Mouse (Mus musculus) heart, embryonic 16.5 days (tissue): ENCODE measurements around the gene Insrr. TPM values are rescaled to one million over a fixed set of nuclear protein-coding genes. Genes with fewer than 3 reads are reported as not detected.
A peak's percentile ranks its signal among the peaks of the same experiment; 100 is the strongest.

Source experiments
- ATAC-seq: fragments of 200-750 bp; cut with Nextera tagmentation; replicated peaks from 2 replicates; pipeline ENCODE4 v1.8.0; 2017; ENCODE audit warnings: moderate number of reproducible peaks; ENCODE audit not compliant: insufficient read depth, low FRiP score; ENCODE audit errors: extremely low read depth
- H3K27ac ChIP-seq: fragments of 300-500 bp; sonication (generic); 2 replicates; pipeline ENCODE4 v1.5.1; 2014; ENCODE audit warnings: mild to moderate bottlenecking, low read length, control low read depth, moderate library complexity
- H3K27me3 ChIP-seq: fragments of 300-500 bp; sonication (generic); 2 replicates; pipeline ENCODE4 v1.6.1; 2014; ENCODE audit warnings: low read length, mixed read lengths; ENCODE audit not compliant: control insufficient read depth, insufficient read depth
- H3K36me3 ChIP-seq: fragments of 300-500 bp; sonication (generic); 2 replicates; pipeline ENCODE4 v1.6.1; 2014; ENCODE audit not compliant: control insufficient read depth, insufficient read depth
- H3K4me1 ChIP-seq: fragments of 300-500 bp; sonication (generic); 2 replicates; pipeline ENCODE4 v1.6.1; 2014; ENCODE audit warnings: low read length, mixed read lengths; ENCODE audit not compliant: control insufficient read depth, insufficient read depth
- H3K4me2 ChIP-seq: fragments of 300-500 bp; sonication (generic); 2 replicates; pipeline ENCODE4 v1.6.1; 2014; ENCODE audit warnings: low read depth, mild to moderate bottlenecking, control low read depth, low read length
- H3K4me3 ChIP-seq: fragments of 300-500 bp; sonication (generic); 2 replicates; pipeline ENCODE4 v1.5.1; 2014; ENCODE audit warnings: mild to moderate bottlenecking, control low read depth, low read length
- H3K9ac ChIP-seq: fragments of 300-500 bp; sonication (generic); 2 replicates; pipeline ENCODE4 v1.6.1; 2014; ENCODE audit warnings: low read length, control low read depth
- H3K9me3 ChIP-seq: fragments of 300-500 bp; sonication (generic); replicated peaks from 2 replicates; pipeline ENCODE4 v1.6.1; 2016; ENCODE audit warnings: low read length; ENCODE audit not compliant: control insufficient read depth
- WGBS: fragments of 180-500 bp; shearing (Covaris S2); extraction: QIAGEN DNeasy Blood & Tissue Kit; methylation state at CpG from one replicate; pipeline ENCODE4 v1.1.7; 2014; 5-methylcytosine and 5-hydroxymethylcytosine counted together
- polyA plus RNA-seq: library from polyadenylated mRNA; unstranded; fragments of >200 nt; fragmentation: Nextera tagmentation; extraction: Ambion mirVana; gene quantifications from 2 replicates; pipeline ENCODE4 v1.2.1, GENCODE M21; 2015

The Insrr gene
- polyA plus RNA-seq, 1 experiment from 2014 or later = not detected

GRCm38 (mm10) chr3:87761408-87762375 is 35.1 kb upstream of the Insrr start:
- H3K9ac ChIP-seq = no peak overlapping the region
- H3K9me3 ChIP-seq = no peaks in the 10 kb centered on the region
- H3K4me1 ChIP-seq = peaks cover 26% of the 10 kb centered on the region
- no peak overlapping the region for H3K4me2 ChIP-seq
- WGBS = 62% methylated on average over 20 of the region's 20 CpGs
- no peak overlapping the region for H3K4me3 ChIP-seq
- no peaks in the 10 kb centered on the region for H3K36me3 ChIP-seq
- peaks cover 3% of the 10 kb centered on the region; the same call in 1 of the 2 replicates for H3K27me3 ChIP-seq
- no peak for ATAC-seq
- no peak overlapping the region for H3K27ac ChIP-seq

- 37% methylated on average over 4 of the region's 4 CpGs for WGBS
- peaks cover 30% of the 10 kb centered on the region for H3K4me1 ChIP-seq
Measured at GRCm38 (mm10) chr3:87763202-87763601, 33.5 kb upstream of the Insrr start.

GRCm38 (mm10) chr3:87763683-87764289 is 33.0 kb upstream of the Insrr start:
- H3K9ac ChIP-seq = peak overlapping the region; percentile 9
- H3K36me3 ChIP-seq = no peaks in the 10 kb centered on the region
- 13% methylated on average over 15 of the region's 15 CpGs for WGBS
- H3K4me2 ChIP-seq = peak overlapping the region; percentile 50
- peak overlapping the region; percentile 22 for H3K4me3 ChIP-seq
- H3K27ac ChIP-seq = peak overlapping the region; percentile 87
- H3K27me3 ChIP-seq = no peaks in the 10 kb centered on the region
- ATAC-seq = peak; percentile 65
- peaks cover 30% of the 10 kb centered on the region for H3K4me1 ChIP-seq
- no peaks in the 10 kb centered on the region for H3K9me3 ChIP-seq

More at GRCm38 (mm10) chr3:87763202-87763601, 33.5 kb upstream of the Insrr start:
- no peak for ATAC-seq
- Histone ChIP-seq H3K9ac (no peak overlapping the region; the same call in 1 of the 2 replicates), H3K27me3 (no peaks in the 10 kb centered on the region), H3K4me2 (peak overlapping the region; percentile 50), H3K36me3 (no peaks in the 10 kb centered on the region), H3K9me3 (no peaks in the 10 kb centered on the region), H3K27ac (peak overlapping the region; percentile 87), H3K4me3 (peak overlapping the region; percentile 22; the same call in 1 of the 2 replicates)

GRCm38 (mm10) chr3:87764506-87764905 is 32.2 kb upstream of the Insrr start:
- no peaks in the 10 kb centered on the region for H3K9me3 ChIP-seq
- H3K9ac ChIP-seq = peak overlapping the region; percentile 47
- peak overlapping the region; percentile 87 for H3K27ac ChIP-seq
- no peaks in the 10 kb centered on the region for H3K27me3 ChIP-seq
- peak overlapping the region; percentile 22; the same call in 1 of the 2 replicates for H3K4me3 ChIP-seq
- ATAC-seq = no peak
- H3K4me2 ChIP-seq = peak overlapping the region; percentile 50
- H3K36me3 ChIP-seq = no peaks in the 10 kb centered on the region
- 20% methylated on average over 10 of the region's 10 CpGs for WGBS
- H3K4me1 ChIP-seq = peaks cover 30% of the 10 kb centered on the region

GRCm38 (mm10) chr3:87765091-87765490 is 31.7 kb upstream of the Insrr start:
- H3K4me2 ChIP-seq = peak overlapping the region; percentile 50
- peak overlapping the region; percentile 87 for H3K27ac ChIP-seq
- H3K9ac ChIP-seq = peak overlapping the region; percentile 47
- H3K4me1 ChIP-seq = peaks cover 30% of the 10 kb centered on the region
- no peaks in the 10 kb centered on the region for H3K27me3 ChIP-seq
- ATAC-seq = 0 out of 2 replicates have a peak, but pooled peaks have one; percentile 15
- H3K36me3 ChIP-seq = no peaks in the 10 kb centered on the region
- H3K4me3 ChIP-seq = peak overlapping the region; percentile 22
- H3K9me3 ChIP-seq = no peaks in the 10 kb centered on the region
- WGBS = 25% methylated on average over 10 of the region's 10 CpGs

GRCm38 (mm10) chr3:87765631-87766283 is 31.0 kb upstream of the Insrr start:
- Histone ChIP-seq H3K36me3 (no peaks in the 10 kb centered on the region), H3K9me3 (no peaks in the 10 kb centered on the region), H3K27me3 (no peaks in the 10 kb centered on the region), H3K4me3 (no peak overlapping the region), H3K9ac (0 out of 2 replicates have a peak overlapping the region, but pooled peaks have one; percentile 38), H3K27ac (peak overlapping the region; percentile 87), H3K4me1 (peaks cover 30% of the 10 kb centered on the region), H3K4me2 (peak overlapping the region; percentile 50)
- 67% methylated on average over 5 of the region's 5 CpGs for WGBS
- no peak for ATAC-seq

- Histone ChIP-seq H3K4me3 (no peak overlapping the region), H3K9me3 (no peaks in the 10 kb centered on the region), H3K4me2 (peak overlapping the region; percentile 50), H3K4me1 (peaks cover 30% of the 10 kb centered on the region), H3K27ac (peak overlapping the region; percentile 87), H3K27me3 (0 out of 2 replicates have a peak, but pooled peaks cover 4% of the 10 kb centered on the region), H3K9ac (0 out of 2 replicates have a peak overlapping the region, but pooled peaks have one; percentile 38), H3K36me3 (no peaks in the 10 kb centered on the region)
- 84% methylated on average over 3 of the region's 3 CpGs for WGBS
- ATAC-seq = no peak
Measured at GRCm38 (mm10) chr3:87766284-87766667, 30.5 kb upstream of the Insrr start.

- H3K27me3 ChIP-seq = 0 out of 2 replicates have a peak, but pooled peaks cover 4% of the 10 kb centered on the region
- WGBS = 62% methylated on average over 8 of the region's 8 CpGs
Measured at GRCm38 (mm10) chr3:87767764-87768163, 29.0 kb upstream of the Insrr start.

More at GRCm38 (mm10) chr3:87767764-87768163, 29.0 kb upstream of the Insrr start:
- peak overlapping the region; percentile 67 for H3K4me2 ChIP-seq
- H3K9ac ChIP-seq = peak overlapping the region; percentile 65
- no peaks in the 10 kb centered on the region for H3K9me3 ChIP-seq
- no peak for ATAC-seq
- H3K4me1 ChIP-seq = peaks cover 27% of the 10 kb centered on the region
- no peaks in the 10 kb centered on the region for H3K36me3 ChIP-seq
- H3K27ac ChIP-seq = peak overlapping the region; percentile 64
- H3K4me3 ChIP-seq = peak overlapping the region; percentile 59
